Mouse (Mus musculus): ENCODE results near the gene Slc30a7. TPM values are rescaled to one million over a fixed set of nuclear protein-coding genes. Genes with fewer than 3 reads are reported as not detected.

Gene Slc30a7
- polyA plus RNA-seq (2011; ENCODE audit: insufficient read depth, insufficient read length, low replicate concordance, missing spikeins), result 3.7 and 4.1 TPM in 2 replicates

DNA sequence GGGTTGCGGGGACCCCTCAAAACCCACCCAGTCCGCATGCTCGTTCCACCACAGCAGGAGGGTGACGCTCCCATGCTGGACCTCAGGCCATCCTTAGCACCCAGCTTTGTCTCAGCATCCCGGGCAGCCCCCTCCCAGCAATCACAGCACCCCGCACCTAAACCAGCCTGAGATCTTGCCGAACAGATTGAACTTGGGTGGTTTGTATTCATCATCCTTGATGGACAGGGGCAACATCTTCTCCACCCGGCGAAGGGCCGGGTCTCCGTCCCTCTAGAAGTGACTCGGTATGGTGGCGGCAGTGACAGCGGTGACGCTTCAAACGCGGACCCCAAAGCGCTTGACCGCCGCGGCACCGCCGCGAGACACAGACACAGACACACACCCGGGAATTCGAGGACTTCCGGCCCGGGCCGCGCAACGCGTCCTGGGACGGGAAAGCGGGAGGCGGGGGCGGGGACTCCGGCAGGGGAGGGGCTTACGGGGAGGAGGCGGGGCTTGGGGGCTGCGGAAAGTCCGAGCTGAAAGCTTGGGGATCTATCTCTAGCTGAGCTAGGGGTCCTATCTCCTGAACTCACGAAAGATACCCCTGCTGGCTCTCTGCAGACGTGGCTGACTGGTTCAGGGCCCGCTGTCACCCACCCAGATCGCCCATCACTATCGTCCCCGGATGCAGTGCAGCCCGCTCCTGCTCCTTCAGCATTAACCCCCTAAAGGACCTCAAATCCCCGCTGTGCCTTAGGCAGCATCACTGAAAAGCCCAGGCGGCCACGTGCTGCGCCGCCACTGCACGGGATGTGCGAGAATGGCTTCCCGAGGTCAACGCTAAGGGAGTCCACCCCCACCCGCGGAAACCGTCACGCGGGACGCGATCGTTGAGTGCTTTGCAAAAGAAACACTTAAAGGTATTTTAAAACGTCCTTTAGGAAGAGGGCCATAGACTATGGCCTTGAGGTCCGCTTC, at the start of gene Slc30a7, which contains the start of gene Extl2:
Gene Slc30a7, minus strand, starts transcription at position 429 of the 963 bp plus-strand sequence.
Gene Extl2, plus strand, starts transcription at position 485 of the 963 bp plus-strand sequence.
- under 1% methylated on average over 67 of the region's 67 CpGs for WGBS
- Histone ChIP-seq H3K4me3 (replicated peaks; ENCODE audit: control insufficient read depth, low read depth, low read length) (peak within 1 kb of the TSS; percentile 82), H3K4me1 (ENCODE audit: control insufficient read depth, insufficient read depth, low read length) (no peaks in the 10 kb centered on the region; the same call in 1 of the 2 replicates), H3K27ac (ENCODE audit: control insufficient read depth, insufficient read depth, low read depth, low read length, poor library complexity) (peak within 1 kb of the TSS; percentile 82)
- no peak for TF ChIP-seq CTCF (IDR thresholded peaks at IDR 0.05; ENCODE audit: control insufficient read depth, insufficient read depth, low read length)
- peak; percentile 63; the same call in 1 of the 2 replicates for TF ChIP-seq POLR2A (IDR thresholded peaks at IDR 0.05; ENCODE audit: borderline replicate concordance, control insufficient read depth, low read depth, low read length)

DNA sequence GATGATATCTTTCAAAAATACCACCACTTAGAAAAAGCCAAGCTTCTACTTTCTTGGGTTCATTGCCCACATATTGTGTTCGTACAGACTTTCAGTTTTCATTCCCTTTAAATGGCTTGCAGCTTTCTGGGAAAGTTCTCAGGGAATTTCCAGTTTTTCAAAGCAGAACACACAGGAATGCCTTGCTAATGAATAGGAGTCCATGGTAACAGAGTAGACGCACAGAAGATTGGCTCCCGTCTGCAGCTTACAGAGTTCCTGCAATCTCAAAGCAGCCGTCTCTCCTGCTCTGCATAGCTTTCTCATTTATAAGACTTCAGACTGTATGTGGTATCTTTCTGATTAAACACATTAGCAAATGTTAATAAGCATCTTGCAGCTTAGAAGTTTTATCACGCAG, 39.8 kb upstream of the Slc30a7 start:
- WGBS, result 76% methylated on average over 5 of the region's 5 CpGs
- H3K4me1 ChIP-seq (ENCODE audit: control insufficient read depth, insufficient read depth, low read length), result no peaks in the 10 kb centered on the region
- no peak overlapping the region for H3K27ac ChIP-seq (ENCODE audit: control insufficient read depth, insufficient read depth, low read depth, low read length, poor library complexity)
- H3K4me3 ChIP-seq (replicated peaks; ENCODE audit: control insufficient read depth, low read depth, low read length), result no peak overlapping the region
- TF ChIP-seq CTCF (IDR thresholded peaks at IDR 0.05; ENCODE audit: control insufficient read depth, insufficient read depth, low read length) (no peak), POLR2A (IDR thresholded peaks at IDR 0.05; ENCODE audit: borderline replicate concordance, control insufficient read depth, low read depth, low read length) (no peak)

DNA sequence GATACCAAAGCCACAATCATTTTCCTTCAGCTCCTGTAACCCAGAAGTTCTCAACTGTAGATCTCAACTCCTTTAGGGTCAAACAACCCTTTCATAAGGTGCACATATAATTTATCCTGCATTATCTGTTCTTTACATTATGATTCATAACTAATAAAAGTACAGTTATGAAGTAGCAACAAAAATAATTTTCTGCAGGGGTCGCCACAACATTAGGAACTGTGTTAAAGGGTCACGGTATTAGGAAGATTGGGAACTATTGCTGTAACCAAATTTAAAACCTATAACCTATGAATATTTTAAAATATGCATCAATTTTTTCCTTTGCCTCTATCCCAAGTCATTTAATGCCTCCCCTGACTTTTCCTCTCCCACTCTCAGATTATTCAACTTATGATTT, 38.8 kb upstream of the Slc30a7 start:
- TF ChIP-seq CTCF (IDR thresholded peaks at IDR 0.05; ENCODE audit: control insufficient read depth, insufficient read depth, low read length) (no peak), POLR2A (IDR thresholded peaks at IDR 0.05; ENCODE audit: borderline replicate concordance, control insufficient read depth, low read depth, low read length) (no peak)
- Histone ChIP-seq H3K4me3 (replicated peaks; ENCODE audit: control insufficient read depth, low read depth, low read length) (no peak overlapping the region), H3K4me1 (ENCODE audit: control insufficient read depth, insufficient read depth, low read length) (no peaks in the 10 kb centered on the region), H3K27ac (ENCODE audit: control insufficient read depth, insufficient read depth, low read depth, low read length, poor library complexity) (no peak overlapping the region)
- WGBS, result 57% methylated on average over 2 of the region's 2 CpGs

DNA sequence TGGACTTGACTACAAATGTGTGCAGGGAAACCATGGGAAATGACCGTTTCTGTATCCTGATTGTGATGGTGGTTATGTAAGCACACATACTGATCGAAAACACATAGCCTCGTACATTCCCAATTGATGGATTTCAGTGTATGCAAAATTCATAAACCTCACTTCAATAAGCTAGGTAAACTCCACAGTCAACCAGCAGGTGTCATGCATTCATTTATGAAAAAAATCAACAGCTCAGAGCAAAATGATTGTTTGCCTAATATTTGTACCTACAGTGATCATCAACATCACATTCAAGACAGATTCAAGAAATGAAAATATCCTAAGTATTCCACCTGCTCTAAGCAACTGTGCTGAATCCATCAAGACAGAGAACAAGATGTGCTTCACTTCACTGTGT, 33.6 kb upstream of the Slc30a7 start:
- TF ChIP-seq CTCF (IDR thresholded peaks at IDR 0.05; ENCODE audit: control insufficient read depth, insufficient read depth, low read length) (no peak), POLR2A (IDR thresholded peaks at IDR 0.05; ENCODE audit: borderline replicate concordance, control insufficient read depth, low read depth, low read length) (no peak)
- no peaks in the 10 kb centered on the region for H3K4me1 ChIP-seq (ENCODE audit: control insufficient read depth, insufficient read depth, low read length)
- H3K4me3 ChIP-seq (replicated peaks; ENCODE audit: control insufficient read depth, low read depth, low read length), result no peak overlapping the region
- WGBS, result 65% methylated on average over 3 of the region's 3 CpGs
- no peak overlapping the region for H3K27ac ChIP-seq (ENCODE audit: control insufficient read depth, insufficient read depth, low read depth, low read length, poor library complexity)

DNA sequence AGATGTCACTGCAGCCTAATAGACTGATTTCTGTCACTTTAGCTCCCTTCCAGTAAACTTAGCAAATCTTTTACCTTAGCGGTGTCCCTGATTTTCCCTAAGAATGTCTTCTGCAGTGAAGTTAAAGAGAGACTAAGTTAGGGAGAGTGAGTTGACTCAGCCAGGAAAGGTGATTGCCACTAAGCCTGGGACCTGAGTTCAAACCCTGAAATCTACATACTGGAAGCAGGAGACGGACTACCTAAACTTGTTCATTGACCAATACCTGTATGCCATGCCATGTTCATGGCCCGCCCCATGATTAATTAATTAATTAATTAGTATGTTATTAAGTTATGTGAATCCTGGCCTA, 26.6 kb upstream of the Slc30a7 start:
- 59% methylated on average over 3 of the region's 3 CpGs for WGBS
- H3K27ac ChIP-seq (ENCODE audit: control insufficient read depth, insufficient read depth, low read depth, low read length, poor library complexity), result no peak overlapping the region
- H3K4me3 ChIP-seq (replicated peaks; ENCODE audit: control insufficient read depth, low read depth, low read length), result no peak overlapping the region
- TF ChIP-seq CTCF (IDR thresholded peaks at IDR 0.05; ENCODE audit: control insufficient read depth, insufficient read depth, low read length) (no peak), POLR2A (IDR thresholded peaks at IDR 0.05; ENCODE audit: borderline replicate concordance, control insufficient read depth, low read depth, low read length) (no peak)
- H3K4me1 ChIP-seq (ENCODE audit: control insufficient read depth, insufficient read depth, low read length), result no peaks in the 10 kb centered on the region

DNA sequence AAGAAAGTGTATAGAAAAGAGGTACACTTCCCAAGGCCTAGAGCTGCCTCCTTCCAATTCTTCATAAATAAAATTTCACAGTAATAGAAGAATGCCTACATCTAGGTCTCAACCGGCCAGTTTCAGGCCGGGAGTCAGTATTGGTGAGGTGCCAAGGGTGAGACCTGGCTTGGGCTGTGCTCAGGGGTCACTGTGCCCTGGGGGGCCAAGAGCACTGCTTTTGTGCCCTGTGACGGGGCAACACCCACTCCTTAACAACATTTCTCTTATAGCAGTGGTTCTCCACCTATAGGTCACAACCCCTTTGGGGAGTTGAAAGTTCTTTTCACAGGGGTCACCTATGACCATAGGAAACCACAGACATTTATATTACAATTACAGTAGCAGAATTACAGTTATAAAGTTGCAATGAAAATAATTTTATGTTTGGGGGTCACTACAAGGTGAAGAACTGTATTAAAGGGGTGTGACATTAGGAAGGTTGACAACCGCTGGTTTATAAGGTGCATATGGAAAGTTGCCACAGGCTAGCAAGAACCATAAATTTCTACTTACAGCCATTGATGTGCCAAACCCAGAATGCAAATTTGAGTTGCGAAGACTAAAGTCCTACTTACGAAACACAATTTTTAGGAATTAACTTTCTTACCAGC, 26.1 kb upstream of the Slc30a7 start:
- 46% methylated on average over 6 of the region's 6 CpGs for WGBS
- H3K27ac ChIP-seq (ENCODE audit: control insufficient read depth, insufficient read depth, low read depth, low read length, poor library complexity), result no peak overlapping the region
- TF ChIP-seq CTCF (IDR thresholded peaks at IDR 0.05; ENCODE audit: control insufficient read depth, insufficient read depth, low read length), result no peak

DNA sequence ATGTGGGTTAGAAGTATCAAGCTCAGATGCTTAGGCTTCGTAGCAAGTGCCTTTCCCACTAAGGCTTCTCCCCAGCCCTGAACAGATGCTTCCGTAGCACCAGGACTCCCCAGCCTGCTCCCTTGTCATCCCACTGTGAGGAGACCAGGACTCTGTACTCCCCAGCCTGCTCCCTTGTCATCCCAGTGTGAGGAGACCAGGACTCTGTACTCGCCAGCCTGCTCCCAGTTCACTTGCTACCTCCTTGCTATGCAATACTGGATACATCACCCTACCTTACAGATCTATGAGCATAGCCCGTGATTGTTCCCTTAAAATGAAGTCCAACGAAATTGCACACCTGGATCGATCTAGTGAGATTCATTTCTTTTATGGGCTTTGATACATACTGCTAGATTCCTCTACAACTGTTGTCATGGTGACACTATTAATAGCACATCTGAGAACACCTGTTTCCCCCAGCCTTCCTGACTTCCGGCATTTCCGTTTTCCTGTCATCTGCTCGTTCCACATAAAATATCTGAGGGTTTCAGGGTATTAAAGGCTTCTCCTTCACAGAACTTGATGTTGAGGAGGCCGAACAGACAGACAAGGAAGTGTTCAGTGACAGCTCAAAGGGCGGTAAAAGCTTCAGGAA, 23.1 kb upstream of the Slc30a7 start:
- Histone ChIP-seq H3K27ac (ENCODE audit: control insufficient read depth, insufficient read depth, low read depth, low read length, poor library complexity) (no peak overlapping the region), H3K4me3 (replicated peaks; ENCODE audit: control insufficient read depth, low read depth, low read length) (no peak overlapping the region), H3K4me1 (ENCODE audit: control insufficient read depth, insufficient read depth, low read length) (no peaks in the 10 kb centered on the region)
- TF ChIP-seq POLR2A (IDR thresholded peaks at IDR 0.05; ENCODE audit: borderline replicate concordance, control insufficient read depth, low read depth, low read length) (no peak), CTCF (IDR thresholded peaks at IDR 0.05; ENCODE audit: control insufficient read depth, insufficient read depth, low read length) (no peak)
- 14% methylated on average over 11 of the region's 11 CpGs for WGBS

More for the DNA sequence above, 26.1 kb upstream of the Slc30a7 start:
- H3K4me3 ChIP-seq (replicated peaks; ENCODE audit: control insufficient read depth, low read depth, low read length), result no peak overlapping the region
- no peaks in the 10 kb centered on the region for H3K4me1 ChIP-seq (ENCODE audit: control insufficient read depth, insufficient read depth, low read length)

DNA sequence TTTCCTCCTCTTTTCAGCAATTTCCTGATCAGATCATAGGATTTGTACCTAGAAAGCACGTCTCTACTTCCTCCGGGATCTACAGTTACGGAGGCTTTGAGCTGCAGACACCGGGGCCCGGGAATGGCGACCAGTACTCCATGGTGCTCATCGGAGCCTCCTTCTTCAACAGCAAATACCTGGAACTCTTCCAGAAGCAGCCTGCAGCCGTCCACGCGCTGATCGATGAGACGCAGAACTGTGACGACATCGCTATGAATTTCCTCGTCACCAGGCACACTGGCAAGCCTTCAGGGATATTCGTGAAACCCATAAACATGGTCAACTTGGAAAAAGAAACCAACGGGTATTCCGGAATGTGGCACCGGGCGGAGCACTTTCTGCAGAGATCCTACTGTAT, 19.8 kb upstream of the Slc30a7 start:
- Histone ChIP-seq H3K4me3 (replicated peaks; ENCODE audit: control insufficient read depth, low read depth, low read length) (no peak overlapping the region), H3K4me1 (ENCODE audit: control insufficient read depth, insufficient read depth, low read length) (no peaks in the 10 kb centered on the region), H3K27ac (ENCODE audit: control insufficient read depth, insufficient read depth, low read depth, low read length, poor library complexity) (no peak overlapping the region)
- 89% methylated on average over 20 of the region's 20 CpGs for whole genome bisulfite sequencing
- TF ChIP-seq POLR2A (IDR thresholded peaks at IDR 0.05; ENCODE audit: borderline replicate concordance, control insufficient read depth, low read depth, low read length) (no peak), CTCF (IDR thresholded peaks at IDR 0.05; ENCODE audit: control insufficient read depth, insufficient read depth, low read length) (no peak)
